Mouse (Mus musculus) liver, embryonic 14.5 days (tissue): ENCODE data around the gene Pkn1. TPM values are rescaled to one million over a fixed set of nuclear protein-coding genes. Genes with fewer than 3 reads are reported as not detected.

Source experiments
- ATAC-seq: fragments of 200-750 bp; cut with Nextera tagmentation; 2 replicates; pipeline ENCODE4 v1.8.0; 2017; ENCODE audit warnings: moderate number of reproducible peaks, mild to moderate bottlenecking, moderate library complexity; ENCODE audit not compliant: insufficient read depth
- DNase-seq, 3 experiments: peaks; one replicate each; pipeline ENCODE4 v3.0.0-alpha.2; 2012 to 2013; ENCODE audit warnings: low read depth in 3 of 3, low spot score in 3 of 3
- H3K27ac ChIP-seq: fragments of 300-500 bp; sonication (generic); 2 replicates; pipeline ENCODE4 v1.5.1; 2014; ENCODE audit warnings: moderate library complexity, mild to moderate bottlenecking, control low read depth, inconsistent platforms
- H3K27me3 ChIP-seq: fragments of 300-500 bp; sonication (generic); 2 replicates; pipeline ENCODE4 v1.6.1; 2014; ENCODE audit warnings: mild to moderate bottlenecking, low read length, moderate library complexity; ENCODE audit not compliant: control insufficient read depth, insufficient read depth
- H3K36me3 ChIP-seq: fragments of 300-500 bp; sonication (generic); replicated peaks from 2 replicates; pipeline ENCODE4 v1.6.1; 2014; ENCODE audit warnings: low read depth; ENCODE audit not compliant: control insufficient read depth, insufficient read depth
- H3K4me1 ChIP-seq, 2 experiments: fragments of 200-500 bp in 1 of 2; fragments of 300-500 bp in 1 of 2; sonication (generic) in 1 of 2; replicated peaks; 2 replicates each; pipeline ENCODE4 v1.6.1; 2012 to 2014; ENCODE audit warnings: antibody characterized with exemption in 1 of 2, inconsistent platforms in 1 of 2, low read length in 1 of 2; ENCODE audit not compliant: control insufficient read depth in 2 of 2, insufficient read depth in 2 of 2
- H3K4me2 ChIP-seq: fragments of 300-500 bp; sonication (generic); 2 replicates; pipeline ENCODE4 v1.6.1; 2014; ENCODE audit warnings: low read depth, mild to moderate bottlenecking, control low read depth, moderate library complexity
- H3K4me3 ChIP-seq, 2 experiments: fragments of 200-500 bp in 1 of 2; fragments of 300-500 bp in 1 of 2; sonication (generic) in 1 of 2; 2 replicates each; pipeline ENCODE4 v1.5.1; 2012 to 2014; ENCODE audit warnings: low read depth in 2 of 2, low read length in 2 of 2, mild to moderate bottlenecking in 2 of 2, control low read depth in 1 of 2, inconsistent platforms in 1 of 2, moderate library complexity in 1 of 2; ENCODE audit not compliant: insufficient read depth in 1 of 2
- H3K9ac ChIP-seq: fragments of 300-500 bp; sonication (generic); replicated peaks from 2 replicates; pipeline ENCODE4 v1.6.1; 2014; ENCODE audit warnings: mild to moderate bottlenecking, control low read depth, moderate library complexity
- H3K9me3 ChIP-seq: fragments of 300-500 bp; sonication (generic); 2 replicates; pipeline ENCODE4 v1.6.1; 2016; ENCODE audit warnings: low read length, mixed read lengths; ENCODE audit not compliant: control insufficient read depth
- CTCF ChIP-seq: IDR thresholded peaks from 2 replicates; pipeline ENCODE4 v1.5.1; 2016; ENCODE audit warnings: antibody characterized with exemption, low read depth, control low read depth
- EP300 ChIP-seq: IDR thresholded peaks from 2 replicates; pipeline ENCODE4 v1.6.1; 2016; ENCODE audit warnings: antibody characterized with exemption, low read depth
- WGBS: fragments of 180-500 bp; shearing (Covaris S2); extraction: QIAGEN DNeasy Blood & Tissue Kit; methylation state at CpG from one replicate; pipeline ENCODE4 v1.1.7; 2014; ENCODE audit not compliant: insufficient replicate concordance; 5-methylcytosine and 5-hydroxymethylcytosine counted together
- polyA plus RNA-seq, 2 experiments: library from polyadenylated mRNA; depleted of rRNA in 1 of 2; stranded (reverse) in 1 of 2; unstranded in 1 of 2; fragments of >200 nt; fragmentation: Nextera tagmentation in 1 of 2; extraction: Ambion mirVana in 1 of 2; gene quantifications; 2 replicates each; pipeline versions ENCODE4 v1.2.1 to v1.2.3; 2012 to 2014

Pkn1 gene
- polyA plus RNA-seq, 2 experiments: 6.9 to 9.5 TPM

- Histone ChIP-seq H3K4me2 (no peak overlapping the region), H3K9me3 (no peaks in the 10 kb centered on the region), H3K9ac (no peak overlapping the region), H3K27ac (no peak overlapping the region), H3K4me3 (no peak overlapping the region), H3K36me3 (peaks cover 20% of the 10 kb centered on the region), H3K27me3 (no peaks in the 10 kb centered on the region), H3K4me1 (peaks cover 15 to 31% of the 10 kb centered on the region in 2 experiments)
- no peak for TF ChIP-seq CTCF
- TF ChIP-seq EP300: no peak
- no peak for ATAC-seq
- WGBS: 45% methylated on average over 17 of the region's 17 CpGs
- no peak for DNase-seq
Observed at GRCm38 (mm10) chr8:83695351-83696106, 3.5 kb downstream of the Pkn1 start.

GRCm38 (mm10) chr8:83694369-83695160 lies 4.4 kb downstream of the Pkn1 start:
- Histone ChIP-seq H3K9me3 (no peaks in the 10 kb centered on the region), H3K4me3 (no peak overlapping the region), H3K4me1 (peaks cover 14 to 26% of the 10 kb centered on the region in 2 experiments), H3K27ac (no peak overlapping the region), H3K9ac (no peak overlapping the region), H3K36me3 (peaks cover 20% of the 10 kb centered on the region), H3K27me3 (no peaks in the 10 kb centered on the region), H3K4me2 (no peak overlapping the region)
- ATAC-seq: no peak
- no peak for DNase-seq
- 61% methylated on average over 11 of the region's 11 CpGs for WGBS
- no peak for TF ChIP-seq EP300
- no peak for TF ChIP-seq CTCF

GRCm38 (mm10) chr8:83693609-83694236 lies 5.3 kb downstream of the Pkn1 start:
- Histone ChIP-seq H3K4me1 (peaks cover 11 to 22% of the 10 kb centered on the region in 2 experiments), H3K9me3 (no peaks in the 10 kb centered on the region), H3K27ac (no peak overlapping the region), H3K4me3 (no peak overlapping the region), H3K36me3 (peaks cover 20% of the 10 kb centered on the region), H3K9ac (no peak overlapping the region), H3K4me2 (peak overlapping the region; percentile 22; the same call in 1 of the 2 replicates), H3K27me3 (no peaks in the 10 kb centered on the region)
- TF ChIP-seq CTCF (no peak), EP300 (no peak)
- no peak for DNase-seq
- 33% methylated on average over 10 of the region's 10 CpGs for WGBS
- no peak for ATAC-seq

GRCm38 (mm10) chr8:83689264-83689663 lies 9.7 kb downstream of the Pkn1 start:
- no peak overlapping the region for H3K27ac ChIP-seq
- H3K9me3 ChIP-seq: no peaks in the 10 kb centered on the region
- ATAC-seq: no peak
- H3K27me3 ChIP-seq: no peaks in the 10 kb centered on the region
- 78% methylated on average over 6 of the region's 6 CpGs for WGBS
- no peak for TF ChIP-seq EP300
- TF ChIP-seq CTCF: no peak
- H3K4me2 ChIP-seq: no peak overlapping the region
- peaks cover 20% of the 10 kb centered on the region for H3K36me3 ChIP-seq
- H3K9ac ChIP-seq: no peak overlapping the region
- no peak overlapping the region for H3K4me3 ChIP-seq
- H3K4me1 ChIP-seq: peaks cover 3 to 6% of the 10 kb centered on the region in 2 experiments; a peak in 3 of 4 replicates
- no peak for DNase-seq
